Comparison of ENCODE assay signal across 8 mouse cellular contexts in the genomic region with DNA sequence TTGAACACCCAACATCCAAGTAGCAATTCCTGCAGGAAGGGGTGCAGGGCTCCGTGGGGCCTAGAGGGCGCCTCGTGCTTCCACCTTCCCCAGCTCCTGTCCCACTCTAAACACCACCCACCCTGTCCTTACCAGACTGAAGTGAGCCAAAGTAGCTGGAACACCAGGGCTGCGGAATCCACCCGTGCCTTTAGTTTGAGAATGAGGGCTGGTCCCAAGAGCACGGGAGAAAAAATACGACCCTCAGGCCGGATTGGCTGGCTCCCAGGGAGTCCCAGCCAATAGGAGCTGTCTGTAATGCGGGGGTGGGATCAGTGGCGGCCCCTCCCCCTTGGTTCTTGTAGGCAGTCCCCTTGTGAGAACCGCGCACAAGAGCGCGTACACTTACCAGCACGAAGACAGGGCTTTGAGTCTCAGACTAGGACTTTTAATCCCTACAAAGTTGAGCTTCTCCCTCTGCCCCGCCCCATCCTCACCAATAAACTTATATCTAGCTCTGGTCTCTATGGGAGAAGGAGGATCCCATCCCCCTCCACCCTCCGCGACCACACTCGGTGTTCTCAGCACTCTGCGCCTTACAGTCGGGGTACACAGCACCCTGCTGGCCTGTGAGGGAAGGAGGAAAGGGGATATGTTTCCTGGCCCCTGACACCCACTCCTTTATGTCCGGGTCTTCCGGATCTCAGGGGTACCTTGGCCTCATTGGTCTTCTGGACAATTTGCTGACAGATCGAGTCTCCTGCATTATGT. TPM values are rescaled to one million over a fixed set of nuclear protein-coding genes. Genes with fewer than 3 reads are reported as not detected.
DNase-seq lines count a peak whose midpoint lies in the region; ATAC-seq lines count a peak whose summit lies in the region.

Cox6b2 (minus strand) TSS at position 274 of the 750 bp plus-strand sequence.

- no peaks in the 10 kb centered on the region for H3K27me3 ChIP-seq in heart, embryonic 16.5 days (ENCODE audit: control insufficient read depth, insufficient read depth, low read length)
- no peaks in the 10 kb centered on the region for H3K27me3 ChIP-seq in liver, embryonic 16.5 days (ENCODE audit: control insufficient read depth, insufficient read depth, low read depth, low read length)
- 0 out of 2 replicates have a peak, but pooled peaks cover 4% of the 10 kb centered on the region for H3K27me3 ChIP-seq in neural tube, embryonic 12.5 days (replicated peaks)
- no peaks in the 10 kb centered on the region for H3K27me3 ChIP-seq in stomach, embryonic 16.5 days (ENCODE audit: control insufficient read depth, insufficient read depth, low read length)

- H3K4me3 ChIP-seq in heart, embryonic 16.5 days (ENCODE audit: low read length) = peak within 1 kb of the TSS; percentile 42
- H3K4me3 ChIP-seq in liver, embryonic 16.5 days (ENCODE audit: low read depth, low read length) = peak within 1 kb of the TSS; percentile 73
- H3K4me3 ChIP-seq in neural tube, embryonic 12.5 days = peak within 1 kb of the TSS; percentile 33
- H3K4me3 ChIP-seq in stomach, embryonic 16.5 days (replicated peaks; ENCODE audit: low read length) = peak within 1 kb of the TSS; percentile 59

- H3K36me3 ChIP-seq in heart, embryonic 16.5 days (ENCODE audit: control insufficient read depth, insufficient read depth) = no peaks in the 10 kb centered on the region
- H3K36me3 ChIP-seq in liver, embryonic 16.5 days (ENCODE audit: control insufficient read depth, insufficient read depth) = no peaks in the 10 kb centered on the region
- H3K36me3 ChIP-seq in neural tube, embryonic 12.5 days = peaks cover 4% of the 10 kb centered on the region; the same call in 1 of the 2 replicates
- no peaks in the 10 kb centered on the region for H3K36me3 ChIP-seq in stomach, embryonic 16.5 days (ENCODE audit: control insufficient read depth, insufficient read depth, low read length)

- H3K4me1 ChIP-seq in heart, embryonic 16.5 days (ENCODE audit: control insufficient read depth, insufficient read depth, low read length) = peaks cover 16% of the 10 kb centered on the region
- peaks cover 45% of the 10 kb centered on the region for H3K4me1 ChIP-seq in liver, embryonic 16.5 days (ENCODE audit: control insufficient read depth, low read depth, low read length)
- peaks cover 20% of the 10 kb centered on the region for H3K4me1 ChIP-seq in neural tube, embryonic 12.5 days
- peaks cover 20% of the 10 kb centered on the region for H3K4me1 ChIP-seq in stomach, embryonic 16.5 days (ENCODE audit: control insufficient read depth, insufficient read depth, low read length)

- 3% methylated on average over 24 of the region's 24 CpGs for WGBS in heart, embryonic 16.5 days
- WGBS in liver, embryonic 16.5 days (ENCODE audit: insufficient replicate concordance) = 6% methylated on average over 24 of the region's 24 CpGs
- 3% methylated on average over 24 of the region's 24 CpGs for WGBS in neural tube, embryonic 12.5 days
- WGBS in stomach, embryonic 16.5 days = 4% methylated on average over 24 of the region's 24 CpGs

- ATAC-seq in erythroid progenitor cell, adult 5-6 weeks (replicated peaks; ENCODE audit: low FRiP score, poor library complexity, severe bottlenecking) = peak; percentile 70
- ATAC-seq in heart, embryonic 16.5 days (replicated peaks; ENCODE audit: extremely low read depth, insufficient read depth, low FRiP score) = peak; percentile 90
- ATAC-seq in liver, embryonic 16.5 days (ENCODE audit: low read depth) = peak; percentile 85
- ATAC-seq in neural tube, embryonic 12.5 days (ENCODE audit: low FRiP score, low read depth) = peak; percentile 96
- peak; percentile 94 for ATAC-seq in stomach, embryonic 16.5 days (ENCODE audit: insufficient read depth, low FRiP score)

- DNase-seq in B cell, adult 2 months = peak; percentile 76 to 80
- DNase-seq in adrenal gland, postnatal 36 days = peak; percentile 72 to 80
- DNase-seq in kidney, postnatal 10 days = peak; percentile 95

- no peak within 1 kb of the TSS for H3K27ac ChIP-seq in heart, embryonic 16.5 days (ENCODE audit: low read length)
- H3K27ac ChIP-seq in liver, embryonic 16.5 days (ENCODE audit: low read length) = peak within 1 kb of the TSS; percentile 89
- no peak within 1 kb of the TSS for H3K27ac ChIP-seq in neural tube, embryonic 12.5 days
- H3K27ac ChIP-seq in stomach, embryonic 16.5 days (ENCODE audit: low read length) = peak within 1 kb of the TSS; percentile 79

- H3K4me2 ChIP-seq in heart, embryonic 16.5 days (ENCODE audit: low read depth, low read length) = peak within 1 kb of the TSS; percentile 62
- peak within 1 kb of the TSS; percentile 85 for H3K4me2 ChIP-seq in liver, embryonic 16.5 days (ENCODE audit: low read depth, low read length)
- H3K4me2 ChIP-seq in neural tube, embryonic 12.5 days (replicated peaks) = peak within 1 kb of the TSS; percentile 57
- H3K4me2 ChIP-seq in stomach, embryonic 16.5 days (ENCODE audit: low read depth, low read length) = peak within 1 kb of the TSS; percentile 78

- H3K9me3 ChIP-seq in heart, embryonic 16.5 days (replicated peaks; ENCODE audit: control insufficient read depth, low read length) = no peaks in the 10 kb centered on the region
- no peaks in the 10 kb centered on the region for H3K9me3 ChIP-seq in liver, embryonic 16.5 days (replicated peaks; ENCODE audit: control insufficient read depth, low read length)
- H3K9me3 ChIP-seq in neural tube, embryonic 12.5 days = no peaks in the 10 kb centered on the region
- no peaks in the 10 kb centered on the region for H3K9me3 ChIP-seq in stomach, embryonic 16.5 days (replicated peaks; ENCODE audit: control insufficient read depth, low read length)

- peak within 1 kb of the TSS; percentile 46 for H3K9ac ChIP-seq in heart, embryonic 16.5 days (ENCODE audit: low read length)
- H3K9ac ChIP-seq in liver, embryonic 16.5 days (ENCODE audit: low read depth, low read length) = peak within 1 kb of the TSS; percentile 71
- H3K9ac ChIP-seq in neural tube, embryonic 12.5 days = 0 out of 2 replicates have a peak within 1 kb of the TSS, but pooled peaks have one; percentile 26
- H3K9ac ChIP-seq in stomach, embryonic 16.5 days (ENCODE audit: low read length) = peak within 1 kb of the TSS; percentile 73

RNA-seq across cellular contexts. Expression of gene Cox6b2, which starts in this region (rescaled TPM):
- total RNA-seq in adrenal gland, postnatal 36 days (2021) = 1 to 10 TPM; 7.5 to 7.8 TPM
- total RNA-seq in erythroid progenitor cell, adult 5-6 weeks (2015; ENCODE audit: low replicate concordance) = 54.1 and 81.8 TPM in 2 replicates
- 49.8 and 94.9 TPM in 2 replicates for total RNA-seq in erythroid progenitor cell, adult 5-6 weeks (2017; ENCODE audit: low replicate concordance)
- 24.1 and 32.0 TPM in 2 replicates for polyA plus RNA-seq in heart, embryonic 16.5 days (2015; fragmentation: Nextera tagmentation; extraction: Ambion mirVana)
- polyA plus RNA-seq in liver, embryonic 16.5 days (2015; fragmentation: Nextera tagmentation; extraction: Ambion mirVana) = 65.0 and 71.5 TPM in 2 replicates
- 27.3 and 33.4 TPM in 2 replicates for polyA plus RNA-seq in neural tube, embryonic 12.5 days (2016; fragmentation: Nextera tagmentation; extraction: Ambion mirVana)
- polyA plus RNA-seq in stomach, embryonic 16.5 days (2015; fragmentation: Nextera tagmentation; extraction: Ambion mirVana) = 61.4 and 70.0 TPM in 2 replicates

Comparison
In these comparisons a context has a peak if more than half of its experiments do, and no peak if none do; other contexts are left out.
1. RNA of gene Cox6b2 (total RNA-seq): 49.8 to 94.9 TPM in erythroid progenitor cell, adult 5-6 weeks; 7.5 to 7.8 TPM in adrenal gland, postnatal 36 days; every median in the first group is over 4 times any median in the second.
2. H3K27ac ChIP-seq: peak in liver, embryonic 16.5 days (single experiment) and stomach, embryonic 16.5 days (single experiment); none in heart, embryonic 16.5 days (single experiment) and neural tube, embryonic 12.5 days (single experiment).
3. Peak in every context shown above with its lines, with median percentiles within 50 percentile points of each other: DNase-seq, ATAC-seq, H3K4me2 ChIP-seq, H3K4me3 ChIP-seq and H3K9ac ChIP-seq.